ENCODE assay signal across 9 mouse cellular contexts in the genomic region with DNA sequence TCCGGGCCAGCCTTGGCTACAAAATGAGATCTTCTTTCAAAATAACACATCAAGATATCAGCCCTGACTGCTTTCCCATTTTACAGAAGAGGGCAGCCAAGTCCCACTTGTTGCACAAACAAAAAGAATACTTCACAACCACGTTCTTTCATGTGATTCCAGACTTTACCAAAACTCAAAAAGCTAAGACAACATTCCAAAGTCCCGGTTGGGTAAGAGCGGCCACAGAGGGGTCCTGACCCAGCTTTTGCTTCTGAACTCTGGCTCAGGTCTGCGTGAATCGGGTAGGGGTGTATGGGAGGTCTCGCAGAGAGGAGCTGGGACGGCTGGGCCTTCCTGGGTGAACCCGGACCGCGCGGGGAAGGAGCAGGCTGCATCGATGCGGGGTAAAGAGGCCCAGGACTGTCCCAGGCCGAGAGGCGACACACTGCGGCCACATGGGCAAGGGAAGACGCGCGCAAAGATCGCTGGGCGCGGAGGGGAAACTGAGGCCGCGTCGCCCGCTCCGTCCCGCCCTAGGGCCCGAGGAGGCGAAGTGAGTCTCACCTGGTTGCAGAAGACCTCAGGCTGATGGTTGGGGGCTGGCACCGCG. TPM values are rescaled to one million over a fixed set of nuclear protein-coding genes. Genes with fewer than 3 reads are reported as not detected.
DNase-seq lines count a peak whose midpoint lies in the region; ATAC-seq and TF ChIP-seq lines count a peak whose summit lies in the region.
"Had no signal": no experiment of that assay in that cellular context is flagged by ENCODE, and none has a peak within 500 bp of the region (broad histone marks: within the 10 kb centered on the region; RNA-seq: fewer than 3 reads in every experiment).

No protein-coding gene starts in this region.

- H3K27ac ChIP-seq in heart, embryonic 10.5 days: peak overlapping the region; percentile 83
- peak overlapping the region; percentile 9 for H3K27ac ChIP-seq in MEL (ENCODE audit: control insufficient read depth, low read depth, low read length)
- 0 out of 2 replicates have a peak overlapping the region, but pooled peaks have one; percentile 15 for H3K27ac ChIP-seq in heart, embryonic 12.5 days (ENCODE audit: poor library complexity, severe bottlenecking)
- peak overlapping the region; percentile 88 for H3K27ac ChIP-seq in liver, embryonic 11.5 days (ENCODE audit: low read depth, low read length)
- H3K27ac ChIP-seq in olfactory bulb, adult 2 months (ENCODE audit: insufficient read depth, low read depth, low read length): peak overlapping the region; percentile 46; the same call in 1 of the 2 replicates

- peaks cover 12% of the 10 kb centered on the region; the same call in 1 of the 2 replicates for H3K27me3 ChIP-seq in heart, embryonic 10.5 days (ENCODE audit: insufficient read depth, poor library complexity, severe bottlenecking)
- H3K27me3 ChIP-seq in MEL (ENCODE audit: control insufficient read depth in 1 of 2, insufficient read depth in 2 of 2, low read length in 2 of 2): no peaks in the 10 kb centered on the region
- H3K27me3 ChIP-seq in heart, embryonic 12.5 days (replicated peaks): no peaks in the 10 kb centered on the region
- no peaks in the 10 kb centered on the region for H3K27me3 ChIP-seq in liver, embryonic 11.5 days (replicated peaks; ENCODE audit: control insufficient read depth, insufficient read depth, low read length)

- H3K36me3 ChIP-seq in heart, embryonic 10.5 days: no peaks in the 10 kb centered on the region
- H3K36me3 ChIP-seq in MEL (ENCODE audit: control insufficient read depth in 1 of 2, insufficient read depth in 2 of 2, low read length in 2 of 2): peaks cover 0 to 37% of the 10 kb centered on the region in 2 experiments; a peak in 2 of 4 replicates
- H3K36me3 ChIP-seq in heart, embryonic 12.5 days: no peaks in the 10 kb centered on the region
- no peaks in the 10 kb centered on the region for H3K36me3 ChIP-seq in liver, embryonic 11.5 days (ENCODE audit: control insufficient read depth, insufficient read depth, low read length)

- intact Hi-C loops in heart, postnatal 10 days (cut with DNase I): loop anchor here (5.0 kb wide), 1 partner anchor 141 kb away; a partner anchor contains a TSS
- intact Hi-C loops in gastrocnemius, postnatal 36 days (cut with DNase I): no loop called here

- no peak for TF ChIP-seq EP300 in MEL (IDR thresholded peaks at IDR 0.05; ENCODE audit: low read depth in 1 of 2, low read length in 2 of 2)

- TF ChIP-seq POLR2A in MEL (IDR thresholded peaks at IDR 0.05; ENCODE audit: control insufficient read depth in 1 of 2, insufficient read depth in 1 of 2, low read depth in 1 of 2, low read length in 2 of 2, poor library complexity in 1 of 2): no peak
- TF ChIP-seq POLR2A in olfactory bulb, adult 2 months (IDR thresholded peaks at IDR 0.05; ENCODE audit: insufficient read depth, low read depth, low read length): no peak

- peak overlapping the region; percentile 74 for H3K4me3 ChIP-seq in heart, embryonic 10.5 days
- peak overlapping the region; percentile 71 to 83 for H3K4me3 ChIP-seq in MEL (ENCODE audit: control insufficient read depth in 1 of 2, insufficient read depth in 1 of 2, low read depth in 2 of 2, low read length in 2 of 2)
- peak overlapping the region; percentile 71 for H3K4me3 ChIP-seq in heart, embryonic 12.5 days
- H3K4me3 ChIP-seq in liver, embryonic 11.5 days (ENCODE audit: low read depth, low read length): peak overlapping the region; percentile 89
- peak overlapping the region; percentile 70 for H3K4me3 ChIP-seq in olfactory bulb, adult 2 months (ENCODE audit: insufficient read depth, low read depth, low read length)

- peak overlapping the region; percentile 99 for H3K4me2 ChIP-seq in heart, embryonic 12.5 days
- peak overlapping the region; percentile 97 for H3K4me2 ChIP-seq in liver, embryonic 11.5 days

- 4% methylated on average over 33 of the region's 33 CpGs for WGBS in heart, embryonic 10.5 days
- 6% methylated on average over 33 of the region's 33 CpGs for WGBS in heart, embryonic 12.5 days
- WGBS in liver, embryonic 11.5 days: 5% methylated on average over 33 of the region's 33 CpGs
- 5% methylated on average over 33 of the region's 33 CpGs for WGBS in olfactory bulb, adult 2 months

- H3K9ac ChIP-seq in MEL (ENCODE audit: control insufficient read depth, low read depth, low read length, poor library complexity, severe bottlenecking): peak overlapping the region; percentile 71
- H3K9ac ChIP-seq in heart, embryonic 12.5 days: peak overlapping the region; percentile 80
- H3K9ac ChIP-seq in liver, embryonic 11.5 days (ENCODE audit: low read depth, low read length): peak overlapping the region; percentile 86

- no peak for TF ChIP-seq CTCF in MEL (IDR thresholded peaks at IDR 0.05 in 2 of 3, conservative IDR thresholded peaks at IDR 0.05 in 1 of 3; ENCODE audit: control insufficient read depth in 1 of 3, insufficient read depth in 1 of 3, low read depth in 2 of 3, low read length in 3 of 3, poor library complexity in 1 of 3, severe bottlenecking in 1 of 3)
- no peak for TF ChIP-seq CTCF in olfactory bulb, adult 2 months (IDR thresholded peaks at IDR 0.05; ENCODE audit: insufficient read depth, low read depth, low read length)

- no peak for TF ChIP-seq RAD21 in MEL (IDR thresholded peaks at IDR 0.05; ENCODE audit: low read depth, low read length)

- peaks cover 33% of the 10 kb centered on the region for H3K4me1 ChIP-seq in heart, embryonic 10.5 days
- peaks cover 21 to 42% of the 10 kb centered on the region in 2 experiments for H3K4me1 ChIP-seq in MEL (ENCODE audit: control insufficient read depth in 1 of 2, insufficient read depth in 2 of 2, low read length in 2 of 2)
- H3K4me1 ChIP-seq in heart, embryonic 12.5 days (replicated peaks): peaks cover 34% of the 10 kb centered on the region
- H3K4me1 ChIP-seq in liver, embryonic 11.5 days (replicated peaks; ENCODE audit: control insufficient read depth, insufficient read depth, low read length): peaks cover 29% of the 10 kb centered on the region
- H3K4me1 ChIP-seq in olfactory bulb, adult 2 months (ENCODE audit: control insufficient read depth, insufficient read depth, low read length): peaks cover 17% of the 10 kb centered on the region

- peak; percentile 35 for ATAC-seq in heart, embryonic 12.5 days (ENCODE audit: insufficient number of reproducible peaks, low FRiP score)
- ATAC-seq in liver, embryonic 11.5 days (replicated peaks; ENCODE audit: low FRiP score): peak; percentile 34

- H3K79me2 ChIP-seq in MEL (ENCODE audit: control insufficient read depth, insufficient read depth, low read length, poor library complexity): peaks cover 9% of the 10 kb centered on the region

- DNase-seq in heart, embryonic 10.5 days (ENCODE audit: low spot score): no peak
- DNase-seq in heart, postnatal 10 days: no peak
- no peak for DNase-seq in MEL (ENCODE audit: low read depth, low spot score)
- no peak for DNase-seq in liver, embryonic 11.5 days (ENCODE audit: low spot score)
- DNase-seq in gastrocnemius, postnatal 36 days: no peak
- DNase-seq in layer of hippocampus, adult 18-20 months (ENCODE audit: low spot score in 2 of 2): no peak

- H3K9me3 ChIP-seq in heart, embryonic 10.5 days: no peaks in the 10 kb centered on the region
- no peaks in the 10 kb centered on the region for H3K9me3 ChIP-seq in MEL (replicated peaks; ENCODE audit: insufficient read depth, low read length)
- H3K9me3 ChIP-seq in heart, embryonic 12.5 days (replicated peaks): no peaks in the 10 kb centered on the region
- no peaks in the 10 kb centered on the region for H3K9me3 ChIP-seq in liver, embryonic 11.5 days (ENCODE audit: control insufficient read depth, low read length)

RNA-seq across cellular contexts. Expression of a gene that starts 0.7 kb away (rescaled TPM):
- 59.9 and 90.3 TPM in 2 replicates for polyA plus RNA-seq in heart, embryonic 10.5 days (2016; fragmentation: Nextera tagmentation; extraction: Ambion mirVana)
- 100 to 1,000 TPM; 114 to 134 TPM for total RNA-seq in heart, postnatal 10 days (2021)
- total RNA-seq in MEL (2012; rRNA removed): 116 and 198 TPM in 2 replicates
- polyA plus RNA-seq in MEL (2012; ENCODE audit: insufficient read depth in 1 of 2, insufficient read length in 2 of 2, low read depth in 1 of 2, low replicate concordance in 2 of 2, missing spikeins in 1 of 2): 100 to 1,000 TPM; 267 to 471 TPM
- polyA plus RNA-seq in heart, embryonic 12.5 days (2016; fragmentation: Nextera tagmentation; extraction: Ambion mirVana): 64.0 and 72.0 TPM in 2 replicates
- 88.7 and 97.3 TPM in 2 replicates for polyA plus RNA-seq in liver, embryonic 11.5 days (2014; fragmentation: Nextera tagmentation; extraction: Ambion mirVana)
- not detected in 2 replicates for polyA plus RNA-seq in olfactory bulb, adult 2 months (2012; ENCODE audit: insufficient read depth, insufficient read length, low replicate concordance, missing spikeins)
- total RNA-seq in gastrocnemius, postnatal 36 days (2021): 100 to 1,000 TPM; 112 to 171 TPM
- 100 to 1,000 TPM; 136 to 161 TPM for total RNA-seq in layer of hippocampus, adult 18-20 months (2021)

RNA-seq across cellular contexts. Expression of a gene that starts 25.8 kb away (rescaled TPM):
- polyA plus RNA-seq in heart, embryonic 10.5 days (2016; fragmentation: Nextera tagmentation; extraction: Ambion mirVana): 4.7 and 6.1 TPM in 2 replicates
- total RNA-seq in heart, postnatal 10 days (2021): 10 to 100 TPM; 24.3 to 31.0 TPM
- 2.6 and 2.8 TPM in 2 replicates for total RNA-seq in MEL (2012; rRNA removed)
- 1 to 10 TPM in 1 of 2 experiments, not detected in 1; 6.4 TPM for polyA plus RNA-seq in MEL (2012; ENCODE audit: insufficient read depth in 1 of 2, insufficient read length in 2 of 2, low read depth in 1 of 2, low replicate concordance in 2 of 2, missing spikeins in 1 of 2)
- 5.8 and 6.1 TPM in 2 replicates for polyA plus RNA-seq in heart, embryonic 12.5 days (2016; fragmentation: Nextera tagmentation; extraction: Ambion mirVana)
- 3.0 and 5.0 TPM in 2 replicates for polyA plus RNA-seq in liver, embryonic 11.5 days (2014; fragmentation: Nextera tagmentation; extraction: Ambion mirVana)
- polyA plus RNA-seq in olfactory bulb, adult 2 months (2012; ENCODE audit: insufficient read depth, insufficient read length, low replicate concordance, missing spikeins): not detected in 2 replicates
- 10 to 100 TPM; 21.3 to 22.4 TPM for total RNA-seq in gastrocnemius, postnatal 36 days (2021)
- total RNA-seq in layer of hippocampus, adult 18-20 months (2021): 1 to 10 TPM; 6.1 to 6.8 TPM

RNA-seq across cellular contexts. Expression of a gene that starts 47.2 kb away (rescaled TPM):
- polyA plus RNA-seq in heart, embryonic 10.5 days (2016; fragmentation: Nextera tagmentation; extraction: Ambion mirVana): 36.0 and 38.5 TPM in 2 replicates
- total RNA-seq in heart, postnatal 10 days (2021): 10 to 100 TPM; 56.6 to 58.1 TPM
- total RNA-seq in MEL (2012; rRNA removed): 49.6 and 66.3 TPM in 2 replicates
- 10 to 100 TPM in 1 of 2 experiments, not detected in 1; 74.8 TPM for polyA plus RNA-seq in MEL (2012; ENCODE audit: insufficient read depth in 1 of 2, insufficient read length in 2 of 2, low read depth in 1 of 2, low replicate concordance in 2 of 2, missing spikeins in 1 of 2)
- 38.8 and 40.0 TPM in 2 replicates for polyA plus RNA-seq in heart, embryonic 12.5 days (2016; fragmentation: Nextera tagmentation; extraction: Ambion mirVana)
- 59.8 and 65.3 TPM in 2 replicates for polyA plus RNA-seq in liver, embryonic 11.5 days (2014; fragmentation: Nextera tagmentation; extraction: Ambion mirVana)
- polyA plus RNA-seq in olfactory bulb, adult 2 months (2012; ENCODE audit: insufficient read depth, insufficient read length, low replicate concordance, missing spikeins): 681 TPM in 1 of 2 replicates, not detected in the other
- total RNA-seq in gastrocnemius, postnatal 36 days (2021): 10 to 100 TPM; 79.5 to 81.0 TPM
- total RNA-seq in layer of hippocampus, adult 18-20 months (2021): 10 to 100 TPM; 59.6 to 63.1 TPM

RNA-seq across cellular contexts. Expression of a gene that starts 47.6 kb away (rescaled TPM):
- polyA plus RNA-seq in heart, embryonic 10.5 days (2016; fragmentation: Nextera tagmentation; extraction: Ambion mirVana): 0.78 and 1.4 TPM in 2 replicates
- total RNA-seq in heart, postnatal 10 days (2021): 1 to 10 TPM; 2.4 to 2.8 TPM
- total RNA-seq in MEL (2012; rRNA removed): 0.92 and 1.9 TPM in 2 replicates
- polyA plus RNA-seq in MEL (2012; ENCODE audit: insufficient read depth in 1 of 2, insufficient read length in 2 of 2, low read depth in 1 of 2, low replicate concordance in 2 of 2, missing spikeins in 1 of 2): 1 to 10 TPM in 1 of 2 experiments, not detected in 1; 1.0 TPM
- 0.59 and 1.5 TPM in 2 replicates for polyA plus RNA-seq in heart, embryonic 12.5 days (2016; fragmentation: Nextera tagmentation; extraction: Ambion mirVana)
- 1.2 TPM in 2 replicates for polyA plus RNA-seq in liver, embryonic 11.5 days (2014; fragmentation: Nextera tagmentation; extraction: Ambion mirVana)
- not detected in 2 replicates for polyA plus RNA-seq in olfactory bulb, adult 2 months (2012; ENCODE audit: insufficient read depth, insufficient read length, low replicate concordance, missing spikeins)
- 1 to 10 TPM; 1.6 to 1.7 TPM for total RNA-seq in gastrocnemius, postnatal 36 days (2021)
- total RNA-seq in layer of hippocampus, adult 18-20 months (2021): 10 to 100 TPM; 17.0 to 19.6 TPM

RNA-seq across cellular contexts. Expression of a gene that starts 47.6 kb away (rescaled TPM):
- not detected in 2 replicates for polyA plus RNA-seq in heart, embryonic 10.5 days (2016; fragmentation: Nextera tagmentation; extraction: Ambion mirVana)
- total RNA-seq in heart, postnatal 10 days (2021): not detected
- 0.20 TPM in 1 of 2 replicates, not detected in the other for total RNA-seq in MEL (2012; rRNA removed)
- polyA plus RNA-seq in MEL (2012; ENCODE audit: insufficient read depth in 1 of 2, insufficient read length in 2 of 2, low read depth in 1 of 2, low replicate concordance in 2 of 2, missing spikeins in 1 of 2): not detected
- polyA plus RNA-seq in heart, embryonic 12.5 days (2016; fragmentation: Nextera tagmentation; extraction: Ambion mirVana): not detected in 2 replicates
- polyA plus RNA-seq in liver, embryonic 11.5 days (2014; fragmentation: Nextera tagmentation; extraction: Ambion mirVana): not detected in 2 replicates
- polyA plus RNA-seq in olfactory bulb, adult 2 months (2012; ENCODE audit: insufficient read depth, insufficient read length, low replicate concordance, missing spikeins): not detected in 2 replicates
- total RNA-seq in gastrocnemius, postnatal 36 days (2021): not detected
- not detected for total RNA-seq in layer of hippocampus, adult 18-20 months (2021)
- total RNA-seq: layer of hippocampus, postnatal 14 days had no signal

Comparison
In these comparisons a context has a peak if more than half of its experiments do, and no peak if none do; other contexts are left out.
1. H3K27ac ChIP-seq: peak in every context shown above with its lines; median percentile 88 in liver, embryonic 11.5 days; 83 in heart, embryonic 10.5 days; 46 in olfactory bulb, adult 2 months; 15 in heart, embryonic 12.5 days; 9 in MEL.
2. RNA of a gene that starts 0.7 kb away (polyA plus RNA-seq): 267 to 471 TPM in MEL, 59.9 to 90.3 TPM in heart, embryonic 10.5 days, 88.7 to 97.3 TPM in liver, embryonic 11.5 days and 64.0 to 72.0 TPM in heart, embryonic 12.5 days; not detected in olfactory bulb, adult 2 months; every median in the first group is over 10 times any median in the second.
3. Peak in every context shown above with its lines, with median percentiles within 50 percentile points of each other: H3K4me3 ChIP-seq and H3K9ac ChIP-seq.